Mouse (Mus musculus) stomach, postnatal 0 days (tissue): Measurements from ENCODE around the gene Myt1l. TPM values are rescaled to one million over a fixed set of nuclear protein-coding genes. Genes with fewer than 3 reads are reported as not detected.

Experiments
- ATAC-seq: fragments of 200-750 bp; cut with Nextera tagmentation; 2 replicates; pipeline ENCODE4 v1.8.0; 2017; ENCODE audit not compliant: low FRiP score, low TSS enrichment
- DNase-seq: peaks from one replicate; pipeline ENCODE4 v3.0.0-alpha.2; 2016; ENCODE audit warnings: low spot score
- H3K27ac ChIP-seq: fragments of 300-500 bp; sonication (generic); replicated peaks from 2 replicates; pipeline ENCODE4 v1.5.1; 2014; ENCODE audit warnings: mild to moderate bottlenecking, control low read depth
- H3K27me3 ChIP-seq: fragments of 300-500 bp; sonication (generic); 2 replicates; pipeline ENCODE4 v1.6.1; 2014; ENCODE audit warnings: low read length; ENCODE audit not compliant: control insufficient read depth, insufficient read depth
- H3K36me3 ChIP-seq: fragments of 300-500 bp; sonication (generic); 2 replicates; pipeline ENCODE4 v1.6.1; 2014; ENCODE audit warnings: low read length, mixed read lengths; ENCODE audit not compliant: control insufficient read depth, insufficient read depth
- H3K4me1 ChIP-seq: fragments of 300-500 bp; sonication (generic); replicated peaks from 2 replicates; pipeline ENCODE4 v1.6.1; 2014; ENCODE audit warnings: antibody characterized with exemption; ENCODE audit not compliant: control insufficient read depth, insufficient read depth
- H3K4me2 ChIP-seq: fragments of 300-500 bp; sonication (generic); replicated peaks from 2 replicates; pipeline ENCODE4 v1.6.1; 2014; ENCODE audit warnings: low read depth, mild to moderate bottlenecking, control low read depth, moderate library complexity
- H3K4me3 ChIP-seq: fragments of 300-500 bp; sonication (generic); 2 replicates; pipeline ENCODE4 v1.5.1; 2014; ENCODE audit warnings: low read depth, low read length, control low read depth
- H3K9ac ChIP-seq: fragments of 300-500 bp; sonication (generic); 2 replicates; pipeline ENCODE4 v1.6.1; 2014; ENCODE audit warnings: mild to moderate bottlenecking, low read length, control low read depth, mixed read lengths
- H3K9me3 ChIP-seq: fragments of 300-500 bp; sonication (generic); 2 replicates; pipeline ENCODE4 v1.6.1; 2016; ENCODE audit warnings: low read length; ENCODE audit not compliant: control insufficient read depth
- CTCF ChIP-seq: IDR thresholded peaks from 2 replicates; pipeline ENCODE4 v1.5.1; 2016; ENCODE audit warnings: antibody characterized with exemption, low read depth, mild to moderate bottlenecking, moderate library complexity
- EP300 ChIP-seq: optimal IDR thresholded peaks from 2 replicates; pipeline ENCODE3; 2016; ENCODE audit warnings: antibody characterized with exemption
- WGBS: fragments of 180-500 bp; shearing (Covaris S2); extraction: QIAGEN DNeasy Blood & Tissue Kit; methylation state at CpG from one replicate; pipeline ENCODE4 v1.1.7; 2014; 5-methylcytosine and 5-hydroxymethylcytosine counted together
- polyA plus RNA-seq: library from polyadenylated mRNA; unstranded; fragments of >200 nt; fragmentation: Nextera tagmentation; extraction: Ambion mirVana; gene quantifications from 2 replicates; pipeline ENCODE4 v1.2.1, GENCODE M21; 2015

Myt1l gene
- polyA plus RNA-seq, 1 experiment from 2014 or later: 0.76 TPM

- no peak overlapping the region for H3K9ac ChIP-seq
- no peaks in the 10 kb centered on the region for H3K36me3 ChIP-seq
- DNase-seq (no peak), ATAC-seq (no peak)
- no peaks in the 10 kb centered on the region for H3K27me3 ChIP-seq
- no peak for TF ChIP-seq EP300
- no peak for TF ChIP-seq CTCF
- no peak overlapping the region for H3K4me3 ChIP-seq
- no peak overlapping the region for H3K4me2 ChIP-seq
- no peak overlapping the region for H3K27ac ChIP-seq
- no peaks in the 10 kb centered on the region for H3K9me3 ChIP-seq
- no peaks in the 10 kb centered on the region for H3K4me1 ChIP-seq
- WGBS: 68% methylated on average over 5 of the region's 5 CpGs
Observed at GRCm38 (mm10) chr12:29958637-29959036, 430.5 kb downstream of the Myt1l start.

GRCm38 (mm10) chr12:29961041-29961440 is 432.9 kb downstream of the Myt1l start:
- no peaks in the 10 kb centered on the region for H3K4me1 ChIP-seq
- ATAC-seq: no peak
- no peak overlapping the region for H3K27ac ChIP-seq
- H3K4me3 ChIP-seq: no peak overlapping the region
- no peaks in the 10 kb centered on the region for H3K27me3 ChIP-seq
- H3K36me3 ChIP-seq: no peaks in the 10 kb centered on the region
- no peaks in the 10 kb centered on the region for H3K9me3 ChIP-seq
- no peak overlapping the region for H3K4me2 ChIP-seq
- H3K9ac ChIP-seq: no peak overlapping the region
- WGBS: 65% methylated on average over 1 of the region's 1 CpGs
- TF ChIP-seq CTCF (no peak), EP300 (no peak)
- no peak for DNase-seq

GRCm38 (mm10) chr12:29965016-29965415 is 436.8 kb downstream of the Myt1l start:
- DNase-seq: no peak
- TF ChIP-seq EP300 (no peak), CTCF (no peak)
- no peak overlapping the region for H3K4me3 ChIP-seq
- ATAC-seq: no peak
- no peaks in the 10 kb centered on the region for H3K36me3 ChIP-seq
- H3K9ac ChIP-seq: no peak overlapping the region
- H3K27me3 ChIP-seq: no peaks in the 10 kb centered on the region
- H3K4me2 ChIP-seq: no peak overlapping the region
- H3K4me1 ChIP-seq: no peaks in the 10 kb centered on the region
- H3K9me3 ChIP-seq: no peaks in the 10 kb centered on the region
- H3K27ac ChIP-seq: no peak overlapping the region
- 66% methylated on average over 6 of the region's 6 CpGs for WGBS

GRCm38 (mm10) chr12:29971795-29972464 is 443.7 kb downstream of the Myt1l start:
- Histone ChIP-seq H3K27ac (no peak overlapping the region; the same call in 1 of the 2 replicates), H3K36me3 (no peaks in the 10 kb centered on the region), H3K4me1 (0 out of 2 replicates have a peak, but pooled peaks cover 2% of the 10 kb centered on the region), H3K4me2 (no peak overlapping the region), H3K4me3 (no peak overlapping the region), H3K9ac (no peak overlapping the region), H3K9me3 (no peaks in the 10 kb centered on the region), H3K27me3 (no peaks in the 10 kb centered on the region)
- WGBS: 72% methylated on average over 7 of the region's 7 CpGs
- TF ChIP-seq EP300 (no peak), CTCF (no peak)
- DNase-seq (no peak), ATAC-seq (no peak)

- TF ChIP-seq CTCF: no peak
- no peak for TF ChIP-seq EP300
- DNase-seq (no peak), ATAC-seq (no peak)
Observed at GRCm38 (mm10) chr12:29972533-29972932, 444.3 kb downstream of the Myt1l start.

More at GRCm38 (mm10) chr12:29972533-29972932, 444.3 kb downstream of the Myt1l start:
- Histone ChIP-seq H3K4me2 (no peak overlapping the region), H3K27ac (no peak overlapping the region; the same call in 1 of the 2 replicates), H3K36me3 (0 out of 2 replicates have a peak, but pooled peaks cover 2% of the 10 kb centered on the region), H3K27me3 (no peaks in the 10 kb centered on the region), H3K4me3 (no peak overlapping the region), H3K4me1 (0 out of 2 replicates have a peak, but pooled peaks cover 2% of the 10 kb centered on the region), H3K9ac (no peak overlapping the region), H3K9me3 (no peaks in the 10 kb centered on the region)
- 62% methylated on average over 6 of the region's 6 CpGs for WGBS
